Mouse (Mus musculus) bone marrow macrophage, adult 2 months (primary cell): ENCODE results near the gene Fgfr2.

Experiments used
- CTCF ChIP-seq: IDR thresholded peaks from 2 replicates; pipeline ENCODE4 v1.5.1; 2012; ENCODE audit warnings: low read depth, mild to moderate bottlenecking, low read length, moderate library complexity
- POLR2A ChIP-seq: IDR thresholded peaks from 2 replicates; pipeline ENCODE4 v1.6.1; 2012; ENCODE audit warnings: mild to moderate bottlenecking, low read depth, low read length, borderline replicate concordance

DNA sequence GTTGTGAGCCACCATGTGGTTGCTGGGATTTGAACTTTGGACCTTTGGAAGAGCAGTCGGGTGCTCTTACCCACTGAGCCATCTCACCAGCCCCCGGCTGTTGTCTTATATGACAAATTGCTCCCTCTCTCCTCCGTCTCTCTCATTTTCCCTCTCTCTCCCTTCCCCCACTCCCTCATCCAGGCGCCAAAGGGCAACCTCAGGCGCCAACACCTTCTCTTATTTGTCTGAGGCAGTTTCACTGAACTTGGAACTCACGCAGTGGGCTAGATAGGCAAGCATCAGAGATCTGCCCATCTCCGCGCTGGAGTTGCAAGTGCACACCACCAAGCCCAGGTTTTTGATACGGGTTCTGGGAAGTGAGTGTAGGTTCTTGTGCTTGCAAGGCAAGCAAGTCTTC is 2287.1 kb downstream of the Fgfr2 start:
- TF ChIP-seq POLR2A (no peak), CTCF (no peak)
